Mouse (Mus musculus): Measurements from ENCODE around the gene Strap.
"Not testable (repeated sequence)": the region's sequence is repeated elsewhere in the genome, so short reads cannot be mapped to it uniquely, and the experiment has no call there.

The Strap gene

DNA sequence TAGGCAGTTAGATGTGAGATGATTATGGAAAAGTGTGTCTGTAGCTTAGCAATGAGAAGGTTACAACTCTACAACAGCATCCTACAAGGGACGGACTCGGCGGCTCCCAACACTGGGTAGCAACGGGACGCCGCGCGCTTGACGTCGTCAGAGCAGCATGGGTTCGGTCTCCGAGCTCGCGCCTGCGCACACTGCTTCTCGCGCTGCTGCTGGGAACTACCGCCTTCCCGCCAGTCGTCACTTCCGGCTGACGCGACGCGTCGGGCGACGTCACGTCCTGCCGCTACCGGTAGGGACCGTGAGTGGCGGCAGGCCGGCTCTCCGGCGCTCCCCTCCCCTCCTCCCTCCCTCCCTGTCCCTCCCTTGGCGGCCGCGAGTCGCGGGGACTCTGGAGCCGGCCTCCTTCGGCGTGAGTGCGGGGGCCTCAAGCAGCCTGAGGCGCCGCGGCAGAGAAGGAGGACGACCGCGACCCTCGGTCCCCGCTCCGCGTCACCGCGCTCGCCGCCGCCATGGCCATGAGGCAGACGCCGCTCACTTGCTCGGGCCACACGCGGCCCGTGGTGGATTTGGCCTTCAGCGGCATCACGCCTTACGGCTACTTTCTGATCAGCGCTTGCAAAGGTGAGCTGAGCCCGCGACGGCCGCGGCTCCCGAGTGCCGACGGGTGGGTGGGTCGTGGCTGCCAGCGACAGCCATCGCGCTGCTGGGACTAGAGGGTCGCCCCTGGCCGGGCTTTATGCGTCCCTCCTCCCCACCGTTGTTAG lies at the start of gene Strap:
Strap (plus strand) TSS at position 233 of the 764 bp plus-strand sequence.
- peak; percentile 92 to 94 for DNase-seq (ENCODE audit: low spot score in 2 of 2)

DNA sequence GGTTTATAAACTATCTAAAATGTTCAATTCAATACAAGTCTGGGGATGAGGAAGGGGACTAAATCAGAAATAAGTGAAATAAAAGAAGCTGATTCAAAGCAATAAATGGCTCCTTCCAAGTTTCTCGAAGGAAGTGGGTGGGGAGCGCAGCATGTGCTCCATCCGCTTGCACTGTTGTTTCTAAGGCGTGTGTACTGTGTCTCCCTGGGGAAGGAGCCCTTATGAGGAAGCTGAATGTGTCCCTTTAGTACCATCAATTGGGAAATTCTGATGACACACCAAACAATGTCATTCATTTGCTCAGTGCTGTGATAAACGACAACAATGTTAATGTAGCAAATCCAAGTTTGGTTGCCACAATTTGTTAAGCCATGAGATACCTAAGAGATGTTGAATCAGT lies 47.2 kb upstream of the Strap start:
- no peak for DNase-seq (ENCODE audit: low spot score in 2 of 2)

DNA sequence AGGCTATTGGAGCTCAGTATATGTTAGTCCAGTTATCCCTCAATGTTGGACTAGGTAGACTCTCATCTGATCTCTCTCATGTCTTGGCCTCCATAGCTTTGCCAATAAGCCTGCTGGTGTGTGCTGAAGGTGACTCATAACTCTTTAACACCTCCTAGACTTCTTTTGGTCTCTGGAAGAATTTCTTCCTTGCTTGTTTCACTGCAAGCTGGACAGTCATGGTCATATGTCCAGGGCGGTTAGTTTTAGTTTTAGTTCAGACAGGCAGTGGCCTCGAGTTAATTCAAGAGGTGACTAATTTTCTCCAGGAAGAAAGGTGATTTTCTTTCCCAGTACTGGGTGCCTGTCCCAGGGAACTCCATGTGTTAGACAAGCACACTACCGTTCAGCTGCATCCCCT lies 46.8 kb upstream of the Strap start:
- no peak for DNase-seq (ENCODE audit: low spot score in 2 of 2)

DNA sequence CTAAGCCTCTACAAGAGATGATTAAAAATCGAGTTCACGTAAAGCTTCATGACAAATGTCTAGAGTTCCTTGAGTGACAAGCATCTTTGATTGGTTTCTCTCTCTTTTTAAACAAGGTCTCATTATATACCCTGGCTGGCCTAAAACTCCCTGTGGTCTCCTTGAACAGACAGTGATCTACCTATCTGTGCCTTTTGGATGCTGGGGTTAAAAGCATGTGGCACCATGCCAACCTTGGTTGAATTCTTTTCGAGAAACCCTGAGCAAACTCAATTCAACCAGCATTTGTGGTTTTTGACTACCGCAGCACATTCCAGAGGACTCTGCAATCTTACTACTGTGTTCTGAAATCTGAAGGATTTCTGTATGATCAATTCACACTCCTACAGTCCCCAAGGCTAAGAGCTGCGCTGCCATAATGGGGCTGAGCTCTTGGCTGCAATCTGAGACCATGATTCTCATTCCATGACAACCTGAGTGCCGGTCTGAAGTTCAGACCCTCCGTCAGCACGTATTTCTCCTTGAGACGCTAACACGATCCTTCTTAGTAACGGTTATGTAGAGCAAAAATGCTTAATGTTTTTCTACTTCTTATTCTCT lies 46.3 kb upstream of the Strap start:
- no peak for DNase-seq (ENCODE audit: low spot score in 2 of 2)

DNA sequence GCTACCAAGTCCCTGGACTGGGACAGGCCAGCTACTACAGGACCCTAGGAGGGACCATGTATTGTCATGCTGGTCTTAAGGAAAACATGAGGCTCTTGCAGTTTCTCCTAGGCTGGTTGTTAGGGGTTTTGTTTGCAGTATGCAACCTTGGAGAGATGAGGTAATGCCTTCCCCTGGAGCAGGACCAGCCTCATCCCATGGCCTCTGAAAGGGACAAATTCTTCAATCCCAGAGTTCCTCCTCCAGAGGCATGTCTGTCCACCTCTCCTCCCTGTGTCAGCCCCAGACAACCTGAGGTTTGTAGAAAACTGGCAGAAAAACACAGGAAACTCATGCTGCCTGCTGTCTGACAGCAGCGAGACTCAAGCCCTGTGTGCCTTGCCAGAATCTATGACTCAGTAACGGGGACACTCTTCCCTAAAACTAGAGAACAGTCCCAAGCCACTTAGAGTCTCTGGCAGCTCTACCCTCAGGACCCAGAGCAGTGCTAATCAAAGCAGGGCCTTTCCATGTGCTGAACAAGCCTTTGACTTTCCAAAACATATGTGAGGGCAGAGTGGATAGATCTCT lies 44.2 kb upstream of the Strap start:
- DNase-seq (ENCODE audit: low spot score in 2 of 2), result no peak

DNA sequence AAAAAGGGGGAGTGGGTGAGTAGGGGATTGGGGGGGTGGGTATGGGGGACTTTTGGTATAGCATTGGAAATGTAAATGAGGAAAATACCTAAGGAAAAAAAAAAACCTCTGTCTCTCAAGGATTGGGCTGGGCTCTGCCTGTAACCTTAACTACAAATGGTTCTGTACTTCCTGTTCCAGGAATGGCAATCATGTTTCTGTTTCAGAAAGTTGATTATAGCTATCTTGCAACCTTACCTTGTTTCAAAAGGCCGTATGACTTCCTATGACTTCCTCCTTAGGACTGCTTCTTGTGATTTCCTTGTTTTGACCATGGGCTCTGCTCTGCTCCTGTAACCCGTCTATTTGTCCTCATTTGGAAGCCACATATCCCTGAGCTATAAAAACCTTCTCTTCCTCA lies 40.6 kb upstream of the Strap start:
- DNase-seq (ENCODE audit: low spot score in 2 of 2), result no peak

DNA sequence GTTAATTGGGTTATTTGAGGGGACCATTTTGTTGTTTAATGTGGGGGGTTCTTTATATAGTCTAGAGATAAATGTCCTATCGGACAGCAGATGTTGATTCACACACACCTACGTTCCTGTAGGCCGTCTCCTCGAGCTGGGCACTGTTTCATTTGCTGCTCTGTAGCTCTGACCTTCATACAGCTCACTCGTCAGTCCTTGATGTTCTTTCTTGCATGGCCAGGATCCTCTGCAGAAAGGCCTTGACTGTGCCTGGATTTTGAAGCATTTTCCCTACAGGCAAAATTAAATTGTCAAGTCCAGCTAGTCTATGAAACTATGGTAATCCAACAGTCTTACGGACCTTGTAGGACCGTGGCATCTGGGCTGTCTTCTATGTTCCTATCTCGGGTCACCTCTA lies 39.8 kb upstream of the Strap start:
- DNase-seq (ENCODE audit: low spot score in 2 of 2), result no peak

DNA sequence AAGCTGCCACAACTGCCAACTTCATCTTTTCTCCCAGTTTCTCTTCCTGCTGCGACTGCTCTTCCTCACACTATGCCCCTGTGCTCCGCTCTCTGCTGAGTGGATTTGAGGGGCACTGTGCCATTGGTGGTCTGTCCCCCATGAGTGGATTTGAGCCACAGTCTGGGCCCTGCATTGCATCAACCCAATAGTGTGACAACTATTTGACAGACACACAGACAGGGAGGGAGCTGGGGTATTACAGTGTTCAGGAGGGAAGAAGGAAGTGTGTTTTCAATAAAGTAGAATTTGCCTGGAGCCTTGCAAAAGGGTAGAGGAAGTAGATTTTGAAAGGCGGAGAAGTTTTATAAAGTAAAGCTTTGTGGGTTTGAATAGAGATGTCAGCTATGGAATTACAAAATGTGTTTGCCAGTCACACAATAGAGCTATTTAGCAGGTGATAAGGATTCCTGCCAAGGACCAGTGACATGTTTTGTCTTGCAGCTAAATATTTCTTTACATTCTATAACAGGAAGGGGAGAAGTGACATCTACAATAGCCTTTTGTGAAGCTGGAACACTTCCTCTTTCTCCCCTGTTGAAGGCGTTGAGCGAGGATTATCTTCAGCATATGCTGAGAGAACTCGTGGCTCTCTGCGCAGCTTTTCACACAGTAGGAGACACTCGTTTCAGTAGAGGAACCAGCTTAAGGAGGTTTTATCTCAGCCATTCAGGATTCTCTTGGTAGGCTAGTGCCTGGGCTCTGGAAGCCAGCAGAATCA lies 38.3 kb upstream of the Strap start:
- no peak for DNase-seq (ENCODE audit: low spot score in 2 of 2)

DNA sequence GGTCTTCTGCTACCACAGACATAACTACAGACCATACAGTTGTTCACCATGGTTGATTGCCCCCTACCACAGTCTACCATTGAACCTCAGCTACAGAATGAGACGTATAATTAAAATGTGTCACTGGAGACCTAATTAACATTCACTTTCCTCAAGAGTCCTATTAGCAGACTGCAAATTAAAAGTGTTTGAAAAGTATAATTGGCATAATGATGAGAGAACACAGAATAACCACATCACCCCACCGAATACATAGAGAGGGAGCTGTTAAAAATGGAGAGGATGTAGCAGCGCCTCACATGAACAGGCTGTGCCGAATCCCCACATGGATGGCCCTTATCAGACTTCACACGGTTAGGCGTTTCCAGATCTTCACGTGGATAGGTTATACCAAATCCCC lies 35.4 kb upstream of the Strap start:
- DNase-seq (ENCODE audit: low spot score in 2 of 2), result no peak

DNA sequence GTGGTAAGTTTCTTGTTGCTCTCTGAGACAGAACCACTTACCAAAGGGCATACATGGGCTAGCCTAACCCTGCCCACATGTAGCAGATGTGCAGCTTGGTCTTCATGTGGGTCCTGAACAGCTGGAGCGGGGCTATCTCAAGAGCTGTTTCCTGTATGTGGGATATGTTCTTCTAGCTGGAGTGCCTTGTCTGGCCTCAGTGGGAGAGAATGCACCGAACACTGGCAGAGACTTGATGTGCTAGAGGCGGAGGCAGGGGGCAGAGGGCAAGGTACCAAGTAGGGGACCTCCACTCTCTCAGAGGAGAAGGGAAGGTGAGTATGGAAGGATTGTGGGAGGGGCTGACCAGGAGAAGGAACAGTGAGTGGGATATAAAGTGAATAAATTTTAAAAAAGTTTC lies 32.7 kb upstream of the Strap start:
- DNase-seq (ENCODE audit: low spot score in 2 of 2), result no peak

DNA sequence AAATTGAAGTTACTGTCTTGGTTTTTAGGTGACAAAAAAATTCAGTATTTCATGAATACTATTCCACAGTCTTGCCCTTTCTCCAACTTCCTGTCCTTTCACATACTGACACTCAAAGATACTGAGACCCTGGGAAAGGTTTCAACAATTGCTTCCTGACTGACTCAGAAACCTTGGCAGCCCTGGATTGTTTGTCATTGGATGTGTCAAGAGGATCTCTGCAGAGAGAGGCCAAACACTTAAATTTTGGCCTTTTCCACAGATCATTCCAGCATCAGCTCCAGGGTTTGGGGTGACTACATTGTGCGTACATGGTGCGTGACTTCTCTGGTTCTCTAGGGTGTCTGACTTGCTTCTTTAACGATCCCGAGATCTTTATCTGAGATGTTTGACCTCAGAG lies 32.0 kb upstream of the Strap start:
- no peak for DNase-seq (ENCODE audit: low spot score in 2 of 2)

DNA sequence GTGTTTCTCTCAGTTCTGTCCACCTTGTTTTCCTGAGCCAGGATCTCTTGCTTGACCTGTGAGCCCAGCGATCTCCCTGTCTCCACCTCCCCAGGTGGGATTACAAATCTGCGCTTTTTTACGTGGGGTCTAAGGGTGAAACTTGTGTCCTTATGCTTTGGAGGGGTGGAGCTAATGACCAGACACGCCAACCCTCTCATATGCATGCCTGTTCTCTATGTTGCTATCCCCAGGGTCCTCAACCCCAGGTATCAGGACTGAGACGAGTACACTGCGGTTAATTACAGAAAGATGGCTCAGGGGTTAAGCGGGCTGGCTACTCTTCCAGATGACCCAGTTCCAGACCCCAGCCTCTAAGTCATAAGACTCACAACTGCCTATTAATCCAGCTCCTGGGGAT lies 31.4 kb upstream of the Strap start:
- DNase-seq (ENCODE audit: low spot score in 2 of 2), result no peak

DNA sequence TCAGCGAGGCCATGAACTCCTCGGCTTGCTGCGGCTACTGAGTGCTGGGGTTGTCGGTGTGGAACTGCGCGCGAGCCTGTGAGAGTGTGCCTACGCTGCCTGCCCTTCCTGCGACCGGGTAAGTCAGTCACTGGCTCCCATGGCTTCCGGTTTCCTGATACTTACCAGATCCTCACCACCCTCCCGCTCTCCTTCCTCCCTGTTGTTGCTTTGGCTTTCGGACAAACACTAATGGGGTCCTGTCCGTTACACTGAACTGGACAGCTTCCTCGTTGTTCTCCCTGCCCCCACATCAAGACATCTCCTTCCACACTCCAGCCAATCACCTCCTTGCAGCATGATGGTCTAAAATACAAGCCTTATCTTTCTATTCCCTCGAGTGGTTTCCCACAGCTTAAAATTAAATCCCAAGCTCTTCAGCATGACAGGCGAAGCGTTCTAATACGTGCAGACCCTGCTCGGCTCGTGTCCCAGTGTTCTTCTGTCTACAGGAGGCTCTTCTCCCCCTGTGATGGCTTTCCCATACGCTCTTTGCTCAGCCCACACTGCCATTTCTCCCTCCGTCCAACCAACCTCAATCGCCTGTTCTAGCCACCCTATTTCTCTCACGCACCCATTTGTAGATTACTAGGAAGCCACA lies 30.5 kb upstream of the Strap start:
- no peak for DNase-seq (ENCODE audit: low spot score in 2 of 2)

DNA sequence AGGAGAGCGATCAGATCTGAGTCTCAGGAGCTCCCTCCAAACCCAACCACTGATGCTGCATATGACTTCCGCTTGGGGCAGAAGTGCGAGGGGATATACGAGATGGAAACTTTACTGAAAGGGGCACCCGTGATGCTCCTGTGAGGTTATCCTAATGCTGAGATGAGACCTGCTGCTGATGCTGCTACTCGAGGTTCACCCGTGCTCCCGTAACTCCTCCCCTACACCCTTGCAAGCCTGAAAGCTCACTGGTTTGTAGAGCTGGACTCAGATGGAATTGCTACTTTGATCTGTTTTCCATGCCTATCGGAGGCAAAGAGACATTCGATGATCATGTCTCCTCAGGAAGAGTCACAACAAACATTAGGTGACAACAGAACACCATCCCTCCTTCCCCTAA lies 28.7 kb upstream of the Strap start:
- DNase-seq (ENCODE audit: low spot score in 2 of 2), result no peak

DNA sequence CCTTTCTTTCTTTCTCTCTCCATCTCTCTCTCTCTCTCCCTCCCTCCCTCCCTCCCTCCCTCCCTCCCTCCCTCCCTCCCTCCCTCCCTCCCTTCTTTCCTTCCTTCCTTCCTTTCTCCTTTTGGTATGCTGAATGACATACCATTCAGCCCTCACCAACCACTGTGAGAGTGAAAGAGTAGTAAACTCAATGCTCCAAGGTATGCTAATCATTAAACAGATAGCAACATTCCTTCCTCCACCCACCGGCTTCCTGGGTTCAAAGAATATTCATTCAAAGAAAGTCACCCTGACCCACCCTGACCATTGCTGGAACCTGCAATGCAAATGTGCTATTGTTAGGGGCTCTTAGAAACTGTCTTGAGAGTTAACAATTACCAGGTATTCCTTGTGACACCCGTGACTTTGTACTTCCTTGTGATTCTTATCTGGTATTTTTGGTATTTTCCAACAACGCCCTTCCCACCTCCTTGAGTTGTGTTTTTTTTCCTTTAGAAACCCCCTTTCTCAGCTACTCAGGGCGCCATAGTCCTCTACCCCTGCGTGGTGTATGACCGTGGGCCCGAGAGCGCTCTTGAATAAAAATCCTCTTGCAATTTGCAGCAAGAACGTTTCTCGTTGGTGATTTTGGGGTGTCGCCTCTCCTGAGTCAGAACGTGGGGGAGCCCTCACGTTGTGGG lies 26.0 kb upstream of the Strap start:
- not testable (repeated sequence) for DNase-seq (ENCODE audit: low spot score in 2 of 2)

DNA sequence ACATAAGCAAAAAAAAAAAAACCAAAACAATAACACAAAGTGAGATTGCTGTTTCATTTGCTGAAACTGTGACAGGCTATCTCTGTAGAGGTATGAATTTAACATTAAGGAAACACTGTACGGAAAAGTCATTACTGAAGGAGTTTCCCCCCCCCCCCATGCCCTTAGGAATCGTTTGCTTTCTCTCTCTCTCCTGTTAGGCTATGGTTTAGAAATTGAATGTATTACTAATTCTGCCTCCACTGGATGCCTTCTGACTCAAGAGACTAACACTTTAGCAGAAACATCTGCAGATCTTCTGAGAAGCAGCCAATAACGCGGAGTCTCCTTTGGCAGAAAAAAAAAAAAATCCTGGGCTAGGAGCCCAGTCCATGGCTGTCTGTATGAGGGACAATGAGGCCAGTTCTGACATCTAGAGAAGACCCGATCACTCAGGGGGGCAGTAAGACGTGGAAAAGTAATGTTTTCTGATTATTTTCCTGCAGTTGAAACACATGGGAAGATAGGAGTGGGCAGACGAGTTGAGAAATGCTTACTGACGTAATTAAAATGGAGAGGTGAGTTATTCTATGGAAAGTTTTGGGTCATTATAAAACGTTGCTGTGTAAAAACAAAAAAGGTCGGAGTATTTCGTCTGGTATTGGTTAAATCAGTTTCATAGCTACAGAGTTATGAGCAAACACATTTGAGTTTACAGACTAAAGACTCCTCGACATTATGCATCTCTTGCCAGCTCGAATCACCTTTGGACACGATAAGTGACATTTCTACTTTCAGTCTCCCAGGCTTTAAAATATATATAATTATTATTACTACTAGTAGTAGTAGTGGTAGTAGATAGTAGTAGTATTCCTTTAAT lies 24.5 kb upstream of the Strap start:
- no peak for DNase-seq (ENCODE audit: low spot score in 2 of 2)

DNA sequence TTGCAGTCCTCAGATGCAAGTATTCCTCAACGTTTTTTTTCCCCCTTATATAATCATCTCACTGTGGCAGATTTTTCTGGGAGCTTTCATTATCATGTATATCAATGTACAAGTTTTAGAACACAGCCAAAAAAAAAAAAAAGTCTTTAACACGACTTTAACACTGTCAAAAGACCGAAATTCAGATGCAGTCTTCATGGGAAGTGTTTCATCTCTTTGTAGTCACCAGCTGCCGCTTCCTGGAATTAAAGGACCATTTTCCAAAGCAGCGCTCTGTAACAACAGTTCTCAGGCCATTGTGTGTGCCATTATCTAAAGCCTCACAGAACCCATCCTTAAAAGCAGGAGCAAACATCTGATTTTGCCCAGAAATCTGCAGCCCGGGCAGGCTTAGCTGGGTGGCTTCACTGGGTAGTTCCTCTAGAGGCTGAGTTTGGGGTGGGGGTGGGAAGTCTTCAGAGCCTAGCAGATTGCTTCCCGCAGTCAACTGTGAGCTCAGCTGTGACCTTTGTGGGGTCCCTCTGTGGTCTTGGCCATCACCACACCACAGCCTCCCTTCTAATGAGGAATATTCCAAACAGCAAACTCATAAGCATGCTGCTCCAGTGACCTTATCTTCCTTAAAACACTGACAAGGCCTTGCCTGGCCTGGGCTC lies 22.1 kb upstream of the Strap start:
- no peak for DNase-seq (ENCODE audit: low spot score in 2 of 2)

DNA sequence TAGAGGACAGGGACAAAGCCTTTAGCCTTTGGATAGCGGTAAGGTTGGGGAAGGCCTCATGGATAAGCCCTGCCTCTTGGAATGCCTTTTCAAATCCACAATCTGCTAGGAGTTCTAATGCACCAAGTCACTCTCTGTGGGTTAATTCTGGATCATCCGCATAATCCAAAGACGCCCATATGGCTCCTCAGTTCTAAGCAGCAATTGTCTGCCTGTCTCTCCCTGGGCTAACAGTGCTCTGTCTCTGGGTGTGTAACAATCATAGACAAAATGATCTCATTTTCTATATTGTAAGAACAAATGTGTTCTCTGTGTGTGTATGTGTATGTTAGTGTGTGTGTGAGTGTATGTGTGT lies 21.6 kb upstream of the Strap start:
- no peak for DNase-seq (ENCODE audit: low spot score in 2 of 2)

DNA sequence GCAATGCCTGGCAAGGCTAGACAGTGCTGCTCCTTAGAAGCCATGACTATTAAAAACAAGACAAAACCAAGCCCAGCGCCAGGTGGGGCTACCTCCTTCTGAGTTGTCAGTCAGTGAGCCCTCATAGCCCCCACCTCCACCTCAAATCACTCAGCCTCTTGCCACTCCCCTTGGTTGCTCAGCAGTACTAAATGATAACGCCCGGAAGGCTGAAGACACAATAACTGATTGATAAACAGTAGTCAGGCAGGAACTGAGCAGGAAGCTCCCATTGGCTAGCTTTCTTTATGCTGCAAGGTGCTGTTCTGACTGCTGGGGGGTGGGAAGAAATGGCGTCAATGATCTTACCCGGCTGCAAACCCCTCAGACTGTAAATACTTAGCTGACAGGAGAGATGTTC lies 18.1 kb upstream of the Strap start:
- no peak for DNase-seq (ENCODE audit: low spot score in 2 of 2)

DNA sequence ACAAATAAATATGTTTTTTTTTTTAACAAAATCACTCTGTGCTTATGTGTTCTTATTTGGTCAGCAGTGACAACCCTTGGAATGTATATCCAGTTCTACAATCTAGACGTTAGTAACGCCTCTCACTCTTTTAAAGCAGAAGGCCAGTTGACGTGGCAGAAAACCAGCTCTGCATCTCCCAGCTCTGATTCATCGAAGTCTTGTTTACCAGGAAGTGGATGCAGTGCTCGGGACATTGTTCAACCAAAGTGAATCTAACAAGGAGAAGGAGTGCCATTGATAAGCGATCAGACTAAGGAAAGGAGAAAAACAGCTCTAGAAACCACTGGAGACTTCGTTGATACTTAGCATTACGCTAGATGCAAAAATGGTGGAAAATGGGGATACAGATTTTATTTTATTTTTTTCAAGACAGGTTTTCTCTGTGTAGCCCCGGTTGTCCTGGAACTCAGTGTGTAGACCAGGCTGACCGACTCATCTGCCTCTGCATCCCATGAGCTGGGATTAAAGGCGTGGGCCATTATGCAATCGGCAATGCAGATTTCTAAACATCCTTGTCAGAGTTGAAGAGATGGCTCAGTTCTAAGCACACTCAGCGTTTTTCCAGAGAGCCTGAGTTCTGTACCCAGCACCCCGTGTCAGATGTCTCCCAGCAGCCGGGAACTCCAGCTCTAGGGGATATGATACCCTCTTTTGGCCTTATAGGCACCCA lies 12.5 kb upstream of the Strap start:
- DNase-seq (ENCODE audit: low spot score in 2 of 2), result no peak

All from right cerebral cortex, postnatal 36 days (tissue).